ENCODE assay signal across 15 mouse cellular contexts in genomic region chr10:39257371-39258154, GRCm38 (mm10).
"Had no signal": no experiment of that assay in that cellular context is flagged by ENCODE, and none has a peak within 500 bp of the region (broad histone marks: within the 10 kb centered on the region; RNA-seq: fewer than 3 reads in every experiment).

No protein-coding gene starts in this region.

- H3K27me3 ChIP-seq: limb, embryonic 12.5 days; limb, embryonic 15.5 days; lung, embryonic 15.5 days; midbrain, embryonic 13.5 days had no signal

- DNase-seq: kidney, adult 9 months; kidney, postnatal 14 days; kidney, postnatal 4 days; left cerebral cortex, postnatal 4 days; lung, adult 18-20 months; lung, postnatal 10 days; lung, postnatal 36 days; thymus, adult 18-20 months; thymus, postnatal 36 days had no signal

- H3K4me2 ChIP-seq: limb, embryonic 12.5 days; limb, embryonic 15.5 days; liver, embryonic 11.5 days; lung, embryonic 15.5 days; midbrain, embryonic 13.5 days had no signal

- H3K9me3 ChIP-seq: limb, embryonic 12.5 days; limb, embryonic 15.5 days; lung, embryonic 15.5 days; midbrain, embryonic 13.5 days had no signal

- H3K9ac ChIP-seq: limb, embryonic 12.5 days; limb, embryonic 15.5 days; liver, embryonic 14.5 days; lung, embryonic 15.5 days; midbrain, embryonic 13.5 days had no signal

- ATAC-seq: midbrain, embryonic 13.5 days had no signal

- H3K36me3 ChIP-seq: limb, embryonic 12.5 days; limb, embryonic 15.5 days; lung, embryonic 15.5 days; midbrain, embryonic 13.5 days had no signal

- H3K4me3 ChIP-seq: limb, embryonic 12.5 days; limb, embryonic 15.5 days; lung, embryonic 15.5 days; midbrain, embryonic 13.5 days had no signal

- H3K27ac ChIP-seq: limb, embryonic 12.5 days; limb, embryonic 15.5 days; liver, embryonic 14.5 days; lung, embryonic 15.5 days; midbrain, embryonic 13.5 days had no signal
